Mouse (Mus musculus): Measurements from ENCODE around the gene Daxx. TPM values are rescaled to one million over a fixed set of nuclear protein-coding genes. Genes with fewer than 3 reads are reported as not detected.

Gene Daxx
- polyA plus RNA-seq, 1 experiment, result 129 TPM

DNA sequence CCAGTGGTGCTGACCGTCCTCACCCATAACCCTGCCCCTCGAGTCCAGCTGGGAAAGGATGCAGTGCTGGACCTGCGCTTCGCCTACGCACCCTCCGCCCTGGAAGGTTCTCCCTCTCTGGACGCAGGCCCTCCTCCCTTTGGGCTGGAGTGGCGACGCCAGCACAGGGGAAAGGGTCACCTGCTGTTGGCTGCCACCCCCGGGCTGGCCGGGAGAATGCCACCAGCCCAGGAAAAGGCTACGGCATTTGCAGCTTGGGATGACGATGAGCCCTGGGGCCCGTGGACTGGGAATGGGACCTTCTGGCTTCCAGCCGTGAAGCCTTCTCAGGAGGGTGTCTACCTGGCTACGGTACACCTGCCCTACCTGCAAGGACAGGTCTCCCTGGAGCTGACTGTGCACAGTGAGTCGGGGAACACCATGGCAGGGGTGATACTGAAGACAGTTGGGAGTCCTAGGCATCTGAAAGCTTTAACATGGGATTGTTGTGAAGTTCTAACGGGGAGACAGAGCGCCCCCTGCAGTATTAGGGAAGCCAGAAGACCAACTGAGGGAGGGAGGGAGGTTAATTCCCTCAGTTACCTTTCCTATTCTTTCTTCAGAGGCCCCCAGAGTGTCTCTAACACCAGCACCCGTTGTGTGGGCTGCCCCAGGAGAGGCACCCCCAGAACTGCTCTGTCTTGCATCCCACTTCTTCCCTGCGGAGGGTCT lies 16.3 kb downstream of the Daxx start:
- Histone ChIP-seq H3K27ac (ENCODE audit: control insufficient read depth, insufficient read depth, low read length) (no peak overlapping the region), H3K36me3 (ENCODE audit: control insufficient read depth, insufficient read depth, low read length) (no peaks in the 10 kb centered on the region), H3K4me3 (ENCODE audit: control insufficient read depth, insufficient read depth, low read length) (no peak overlapping the region), H3K27me3 (ENCODE audit: control insufficient read depth, insufficient read depth, low read length) (no peaks in the 10 kb centered on the region), H3K4me1 (replicated peaks; ENCODE audit: control insufficient read depth, insufficient read depth, low read length) (peaks cover 9% of the 10 kb centered on the region)
- no peak for DNase-seq
- no peak for TF ChIP-seq POLR2A (IDR thresholded peaks at IDR 0.05; ENCODE audit: control insufficient read depth, extremely low read depth, insufficient read depth, low read length, poor library complexity)
- no peak for TF ChIP-seq CTCF (IDR thresholded peaks at IDR 0.05; ENCODE audit: borderline replicate concordance, control insufficient read depth, extremely low read depth, insufficient read depth, low read length, poor library complexity)
- 97% methylated on average over 21 of the region's 21 CpGs for WGBS

GRCm38 (mm10) chr17:33926207-33926932 lies 17.2 kb downstream of the Daxx start:
- Histone ChIP-seq H3K27ac (ENCODE audit: control insufficient read depth, insufficient read depth, low read length) (no peak overlapping the region), H3K4me1 (replicated peaks; ENCODE audit: control insufficient read depth, insufficient read depth, low read length) (peaks cover 15% of the 10 kb centered on the region), H3K27me3 (ENCODE audit: control insufficient read depth, insufficient read depth, low read length) (no peaks in the 10 kb centered on the region), H3K4me3 (ENCODE audit: control insufficient read depth, insufficient read depth, low read length) (no peak overlapping the region), H3K36me3 (ENCODE audit: control insufficient read depth, insufficient read depth, low read length) (no peaks in the 10 kb centered on the region)
- 93% methylated on average over 17 of the region's 17 CpGs for WGBS
- TF ChIP-seq CTCF (IDR thresholded peaks at IDR 0.05; ENCODE audit: borderline replicate concordance, control insufficient read depth, extremely low read depth, insufficient read depth, low read length, poor library complexity) (no peak), POLR2A (IDR thresholded peaks at IDR 0.05; ENCODE audit: control insufficient read depth, extremely low read depth, insufficient read depth, low read length, poor library complexity) (no peak)
- no peak for DNase-seq

GRCm38 (mm10) chr17:33928251-33928947 lies 19.2 kb downstream of the Daxx start:
- TF ChIP-seq POLR2A (IDR thresholded peaks at IDR 0.05; ENCODE audit: control insufficient read depth, extremely low read depth, insufficient read depth, low read length, poor library complexity) (no peak), CTCF (IDR thresholded peaks at IDR 0.05; ENCODE audit: borderline replicate concordance, control insufficient read depth, extremely low read depth, insufficient read depth, low read length, poor library complexity) (no peak)
- 85% methylated on average over 21 of the region's 21 CpGs for WGBS
- Histone ChIP-seq H3K36me3 (ENCODE audit: control insufficient read depth, insufficient read depth, low read length) (peaks cover 5% of the 10 kb centered on the region; the same call in 1 of the 2 replicates), H3K4me3 (ENCODE audit: control insufficient read depth, insufficient read depth, low read length) (no peak overlapping the region), H3K27me3 (ENCODE audit: control insufficient read depth, insufficient read depth, low read length) (no peaks in the 10 kb centered on the region), H3K4me1 (replicated peaks; ENCODE audit: control insufficient read depth, insufficient read depth, low read length) (peaks cover 18% of the 10 kb centered on the region), H3K27ac (ENCODE audit: control insufficient read depth, insufficient read depth, low read length) (no peak overlapping the region)
- DNase-seq, result no peak

DNA sequence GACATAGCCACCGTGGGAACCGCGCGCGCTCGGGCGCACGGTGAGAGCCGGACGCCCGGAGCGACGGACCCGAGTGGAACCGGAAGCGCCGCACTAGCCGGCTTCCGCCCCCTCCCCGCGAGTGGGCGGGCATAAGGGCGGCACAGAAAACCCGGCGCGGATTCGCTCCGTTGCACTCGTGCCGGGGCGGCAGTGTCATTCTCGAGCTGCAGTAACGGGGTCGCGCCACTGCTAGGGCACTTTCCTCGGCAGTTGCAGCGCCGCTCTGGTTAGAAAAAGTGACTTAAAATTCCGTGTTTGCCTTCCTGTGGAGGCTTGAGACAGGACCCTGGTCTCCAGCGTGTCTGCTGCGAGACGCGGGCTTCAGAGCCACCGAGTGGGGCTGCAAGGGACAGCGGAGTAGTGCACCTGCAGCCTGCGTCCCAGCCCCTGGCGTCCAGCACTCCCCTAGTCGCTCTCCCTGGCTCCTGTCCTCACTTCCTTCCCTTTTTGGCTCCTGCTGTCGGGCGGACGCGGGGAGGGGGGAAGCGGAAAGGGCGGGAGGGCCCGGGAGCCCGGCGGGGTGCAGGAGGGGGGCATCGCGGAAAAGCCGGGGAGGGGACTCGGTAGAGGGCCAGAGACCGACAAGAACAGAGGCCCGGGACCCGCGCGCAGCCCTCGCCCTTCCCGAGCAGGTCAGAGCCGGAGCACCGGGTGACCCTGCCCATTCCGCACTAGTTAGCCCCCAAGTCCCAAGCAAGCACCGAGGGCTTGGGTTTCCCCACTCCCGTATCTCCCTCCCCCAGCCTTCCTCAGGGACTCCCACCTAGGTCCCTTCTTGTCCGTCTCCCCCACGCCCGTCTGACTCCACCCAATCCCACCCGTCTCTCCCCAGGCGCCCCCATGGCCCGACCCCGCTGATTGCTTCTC lies 20.4 kb downstream of the Daxx start, which contains the start of gene Rgl2:
Gene Rgl2, plus strand, starts transcription at position 173 of the 909 bp plus-strand sequence.
- 0 out of 2 replicates have a peak, but pooled peaks have one; percentile 51 for TF ChIP-seq CTCF (IDR thresholded peaks at IDR 0.05; ENCODE audit: borderline replicate concordance, control insufficient read depth, extremely low read depth, insufficient read depth, low read length, poor library complexity)
- TF ChIP-seq POLR2A (IDR thresholded peaks at IDR 0.05; ENCODE audit: control insufficient read depth, extremely low read depth, insufficient read depth, low read length, poor library complexity), result no peak
- H3K36me3 ChIP-seq (ENCODE audit: control insufficient read depth, insufficient read depth, low read length), result peaks cover 6% of the 10 kb centered on the region; the same call in 1 of the 2 replicates
- peak within 1 kb of the TSS; percentile 75 for H3K4me3 ChIP-seq (ENCODE audit: control insufficient read depth, insufficient read depth, low read length)
- peak within 1 kb of the TSS; percentile 93 for H3K27ac ChIP-seq (ENCODE audit: control insufficient read depth, insufficient read depth, low read length)
- H3K4me1 ChIP-seq (replicated peaks; ENCODE audit: control insufficient read depth, insufficient read depth, low read length), result peaks cover 18% of the 10 kb centered on the region
- WGBS, result under 1% methylated on average over 79 of the region's 80 CpGs
- H3K27me3 ChIP-seq (ENCODE audit: control insufficient read depth, insufficient read depth, low read length), result no peaks in the 10 kb centered on the region
- DNase-seq, result peak; percentile 94

DNA sequence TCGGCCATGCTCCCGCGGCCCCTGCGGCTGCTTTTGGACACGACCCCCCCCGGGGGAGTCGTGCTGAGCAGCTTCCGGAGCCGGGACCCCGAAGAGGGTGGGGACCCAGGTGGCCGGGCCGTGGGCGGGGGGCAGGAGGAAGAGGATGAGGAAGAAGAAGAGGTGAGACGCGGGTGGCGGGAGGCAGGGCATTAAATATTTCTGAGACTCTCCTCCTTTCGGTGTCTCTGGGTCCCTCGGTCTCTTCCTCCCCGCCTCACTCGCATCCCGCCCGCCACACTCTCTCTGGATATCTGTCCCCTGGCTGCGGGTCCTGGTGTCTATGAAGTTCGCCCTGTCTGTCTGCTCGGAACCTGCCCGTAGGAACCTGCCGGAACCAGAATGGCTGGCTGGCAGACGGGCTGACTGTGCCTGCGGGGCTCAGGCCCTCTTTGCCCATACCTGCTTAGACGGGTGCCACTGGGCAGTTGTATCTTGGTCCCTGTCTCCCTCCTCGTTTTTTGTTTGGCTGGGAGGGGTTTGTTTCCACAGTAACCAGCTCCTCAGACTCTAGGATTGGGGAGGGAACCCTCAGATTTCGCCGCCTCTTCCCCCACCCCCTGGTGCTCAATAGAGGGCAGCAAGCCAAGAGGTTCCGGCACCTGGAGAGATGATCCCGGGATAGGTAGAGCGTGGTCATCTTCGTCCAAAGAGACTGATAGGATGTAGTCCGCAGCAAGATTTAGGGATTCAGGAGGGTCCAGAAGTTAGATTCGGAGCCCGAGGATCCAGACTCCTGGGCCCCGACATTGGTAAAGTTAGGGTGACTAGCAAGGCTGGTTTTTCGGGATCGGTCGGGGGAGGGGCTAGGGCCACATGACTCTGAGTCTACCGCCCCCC lies 21.3 kb downstream of the Daxx start:
- under 1% methylated on average over 45 of the region's 45 CpGs for WGBS
- H3K4me1 ChIP-seq (replicated peaks; ENCODE audit: control insufficient read depth, insufficient read depth, low read length), result peaks cover 18% of the 10 kb centered on the region
- TF ChIP-seq POLR2A (IDR thresholded peaks at IDR 0.05; ENCODE audit: control insufficient read depth, extremely low read depth, insufficient read depth, low read length, poor library complexity) (0 out of 2 replicates have a peak, but pooled peaks have one; percentile 7), CTCF (IDR thresholded peaks at IDR 0.05; ENCODE audit: borderline replicate concordance, control insufficient read depth, extremely low read depth, insufficient read depth, low read length, poor library complexity) (no peak)
- H3K27me3 ChIP-seq (ENCODE audit: control insufficient read depth, insufficient read depth, low read length), result no peaks in the 10 kb centered on the region
- H3K27ac ChIP-seq (ENCODE audit: control insufficient read depth, insufficient read depth, low read length), result peak overlapping the region; percentile 93
- H3K36me3 ChIP-seq (ENCODE audit: control insufficient read depth, insufficient read depth, low read length), result peaks cover 6% of the 10 kb centered on the region; the same call in 1 of the 2 replicates
- DNase-seq, result peak; percentile 79
- peak overlapping the region; percentile 75 for H3K4me3 ChIP-seq (ENCODE audit: control insufficient read depth, insufficient read depth, low read length)

All from thymus, adult 2 months (tissue).